Mouse (Mus musculus): ENCODE data around the gene Poldip3.

Poldip3 gene

GRCm38 (mm10) chr15:83085901-83086300, 63.3 kb downstream of the Poldip3 start:
- peak; percentile 42 for DNase-seq (ENCODE audit: low spot score)

- no peak for DNase-seq (ENCODE audit: low spot score)
These were observed 65.1 kb downstream of the Poldip3 start for GRCm38 (mm10) chr15:83084022-83084640.

GRCm38 (mm10) chr15:83083530-83083929, 65.7 kb downstream of the Poldip3 start:
- DNase-seq (ENCODE audit: low spot score) = no peak
